Mouse (Mus musculus): ENCODE data around the gene Kcnj5.

DNA sequence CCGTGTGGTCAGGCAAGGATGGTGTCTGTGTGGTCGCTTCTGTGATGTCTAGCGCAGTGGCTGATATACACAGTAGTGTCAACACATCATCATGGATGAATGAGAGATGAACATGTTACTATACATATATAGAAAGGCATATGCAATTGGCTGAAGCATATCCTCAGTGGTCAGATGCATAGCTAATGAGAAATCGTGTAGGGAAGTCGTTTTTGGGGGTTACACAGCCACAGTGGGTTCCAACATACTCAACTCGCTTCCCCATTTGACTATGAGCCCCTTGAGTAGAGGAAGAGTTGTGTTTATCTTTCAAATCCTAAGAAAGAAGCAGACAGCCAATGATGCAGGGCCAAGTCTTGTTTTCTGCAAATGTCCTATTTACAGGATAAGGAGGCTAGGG is 48.6 kb upstream of the Kcnj5 start:
- no peak for TF ChIP-seq GATA1 (IDR thresholded peaks at IDR 0.05; ENCODE audit: borderline replicate concordance, low read length)
- no peak for TF ChIP-seq FLI1 (IDR thresholded peaks at IDR 0.05; ENCODE audit: low read length)

Data from megakaryocyte, embryonic 14.5 days (primary cell).